Mouse (Mus musculus) heart, adult 2 months (tissue): ENCODE data around the gene Pdha1.

Source experiments
- CTCF ChIP-seq: fragments of 200-600 bp; IDR thresholded peaks from 2 replicates; pipeline ENCODE4 v1.8.1; 2022; ENCODE audit warnings: antibody characterized with exemption, mild to moderate bottlenecking, moderate library complexity
- EP300 ChIP-seq: fragments of 200-500 bp; IDR thresholded peaks from 2 replicates; pipeline ENCODE4 v1.6.1; 2011; ENCODE audit warnings: low read depth, low read length, control low read depth; ENCODE audit not compliant: insufficient read depth
- POLR2A ChIP-seq: fragments of 200-500 bp; IDR thresholded peaks from 2 replicates; pipeline ENCODE4 v1.6.1; 2011; ENCODE audit warnings: mild to moderate bottlenecking, low read depth, low read length, control low read depth; ENCODE audit not compliant: insufficient read depth

DNA sequence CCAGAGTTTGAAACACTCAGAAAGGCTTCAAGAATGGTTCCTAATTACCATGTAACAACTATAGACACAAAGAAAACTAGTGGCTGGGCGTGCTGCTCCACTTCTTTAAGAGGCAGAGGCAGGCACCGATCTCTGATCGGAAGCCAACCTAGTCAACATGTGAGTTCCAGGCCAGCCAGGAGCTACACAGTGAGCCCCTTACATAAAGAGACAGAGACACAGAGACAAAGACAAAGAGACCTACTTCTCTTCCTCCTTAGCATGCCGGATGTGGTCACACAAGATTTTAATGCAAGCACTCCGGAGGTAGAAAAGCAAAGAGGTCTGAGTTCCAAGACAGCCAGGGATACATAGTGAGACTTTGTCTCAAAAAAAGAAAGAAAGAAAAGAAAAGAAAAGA is 2.1 kb downstream of the Pdha1 start:
- TF ChIP-seq CTCF (no peak), EP300 (no peak), POLR2A (no peak)
